Mouse (Mus musculus) stomach, postnatal 0 days (tissue): ENCODE results near the gene Ufsp2. TPM values are rescaled to one million over a fixed set of nuclear protein-coding genes. Genes with fewer than 3 reads are reported as not detected.

Source experiments
- ATAC-seq: fragments of 200-750 bp; cut with Nextera tagmentation; 2 replicates; pipeline ENCODE4 v1.8.0; 2017; ENCODE audit not compliant: low FRiP score, low TSS enrichment
- DNase-seq: peaks from one replicate; pipeline ENCODE4 v3.0.0-alpha.2; 2016; ENCODE audit warnings: low spot score
- H3K27ac ChIP-seq: fragments of 300-500 bp; sonication (generic); replicated peaks from 2 replicates; pipeline ENCODE4 v1.5.1; 2014; ENCODE audit warnings: mild to moderate bottlenecking, control low read depth
- H3K27me3 ChIP-seq: fragments of 300-500 bp; sonication (generic); 2 replicates; pipeline ENCODE4 v1.6.1; 2014; ENCODE audit warnings: low read length; ENCODE audit not compliant: control insufficient read depth, insufficient read depth
- H3K36me3 ChIP-seq: fragments of 300-500 bp; sonication (generic); 2 replicates; pipeline ENCODE4 v1.6.1; 2014; ENCODE audit warnings: low read length, mixed read lengths; ENCODE audit not compliant: control insufficient read depth, insufficient read depth
- H3K4me1 ChIP-seq: fragments of 300-500 bp; sonication (generic); replicated peaks from 2 replicates; pipeline ENCODE4 v1.6.1; 2014; ENCODE audit warnings: antibody characterized with exemption; ENCODE audit not compliant: control insufficient read depth, insufficient read depth
- H3K4me2 ChIP-seq: fragments of 300-500 bp; sonication (generic); replicated peaks from 2 replicates; pipeline ENCODE4 v1.6.1; 2014; ENCODE audit warnings: low read depth, mild to moderate bottlenecking, control low read depth, moderate library complexity
- H3K4me3 ChIP-seq: fragments of 300-500 bp; sonication (generic); 2 replicates; pipeline ENCODE4 v1.5.1; 2014; ENCODE audit warnings: low read depth, low read length, control low read depth
- H3K9ac ChIP-seq: fragments of 300-500 bp; sonication (generic); 2 replicates; pipeline ENCODE4 v1.6.1; 2014; ENCODE audit warnings: mild to moderate bottlenecking, low read length, control low read depth, mixed read lengths
- H3K9me3 ChIP-seq: fragments of 300-500 bp; sonication (generic); 2 replicates; pipeline ENCODE4 v1.6.1; 2016; ENCODE audit warnings: low read length; ENCODE audit not compliant: control insufficient read depth
- CTCF ChIP-seq: IDR thresholded peaks from 2 replicates; pipeline ENCODE4 v1.5.1; 2016; ENCODE audit warnings: antibody characterized with exemption, low read depth, mild to moderate bottlenecking, moderate library complexity
- EP300 ChIP-seq: optimal IDR thresholded peaks from 2 replicates; pipeline ENCODE3; 2016; ENCODE audit warnings: antibody characterized with exemption
- WGBS: fragments of 180-500 bp; shearing (Covaris S2); extraction: QIAGEN DNeasy Blood & Tissue Kit; methylation state at CpG from one replicate; pipeline ENCODE4 v1.1.7; 2014; 5-methylcytosine and 5-hydroxymethylcytosine counted together
- polyA plus RNA-seq: library from polyadenylated mRNA; unstranded; fragments of >200 nt; fragmentation: Nextera tagmentation; extraction: Ambion mirVana; gene quantifications from 2 replicates; pipeline ENCODE4 v1.2.1, GENCODE M21; 2015

The Ufsp2 gene
- polyA plus RNA-seq, 1 experiment from 2014 or later: 73.8 TPM

DNA sequence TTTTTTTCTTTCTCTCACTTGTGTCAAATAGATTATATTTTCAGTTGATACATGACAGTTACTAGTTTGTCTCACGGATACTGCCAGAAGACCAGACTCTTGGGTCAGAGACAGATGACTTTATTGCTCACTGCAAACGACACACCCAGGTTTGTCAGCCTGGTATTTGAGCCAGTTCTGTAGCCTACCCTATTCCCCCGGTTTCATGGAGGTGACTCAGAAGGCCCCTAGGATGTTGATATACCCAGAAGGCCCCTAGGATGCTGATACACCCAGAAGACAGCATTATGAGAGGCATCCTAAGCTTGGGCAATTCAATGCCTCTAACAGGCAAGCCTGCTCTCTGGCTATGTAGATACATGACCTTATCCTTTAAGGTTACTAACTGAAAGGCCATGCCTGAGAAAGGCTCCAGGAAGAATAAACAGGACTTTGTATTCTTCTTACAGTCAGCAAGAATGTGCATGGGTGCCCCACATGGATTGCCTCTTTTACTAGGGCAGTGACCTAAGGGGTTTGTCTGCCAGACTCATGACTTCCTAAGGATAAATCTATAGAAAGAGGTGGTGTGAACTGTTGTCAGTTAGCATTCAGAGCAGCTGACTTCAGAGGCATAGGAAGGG lies 31.8 kb downstream of the Ufsp2 start:
- TF ChIP-seq CTCF (no peak), EP300 (no peak)
- Histone ChIP-seq H3K4me3 (no peak overlapping the region), H3K9ac (no peak overlapping the region), H3K9me3 (no peaks in the 10 kb centered on the region), H3K27me3 (no peaks in the 10 kb centered on the region), H3K4me2 (no peak overlapping the region), H3K27ac (no peak overlapping the region), H3K4me1 (no peaks in the 10 kb centered on the region), H3K36me3 (no peaks in the 10 kb centered on the region)
- ATAC-seq (peak; percentile 67), DNase-seq (no peak)
- WGBS: 36% methylated on average over 3 of the region's 3 CpGs

DNA sequence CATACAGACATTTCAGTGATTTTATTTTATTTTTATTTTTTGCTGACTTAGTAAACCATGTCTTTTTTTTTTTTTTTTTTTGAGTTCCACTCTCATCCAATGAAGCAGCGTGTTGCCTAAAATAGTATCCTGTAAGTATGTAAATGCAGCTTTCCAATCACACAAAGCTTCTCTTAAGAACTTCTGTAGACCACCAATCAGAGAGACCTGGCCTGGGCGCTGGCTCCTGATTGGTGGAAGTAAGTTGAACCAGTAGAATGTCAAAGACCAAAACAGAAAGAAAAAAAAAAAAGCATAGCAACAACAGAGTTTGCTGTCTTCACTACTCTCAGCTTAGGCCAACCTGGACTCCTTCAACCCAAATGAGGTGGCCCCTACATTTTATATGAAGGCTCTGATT lies 35.0 kb downstream of the Ufsp2 start:
- ATAC-seq: no peak
- H3K4me3 ChIP-seq: no peak overlapping the region; the same call in 1 of the 2 replicates

DNA sequence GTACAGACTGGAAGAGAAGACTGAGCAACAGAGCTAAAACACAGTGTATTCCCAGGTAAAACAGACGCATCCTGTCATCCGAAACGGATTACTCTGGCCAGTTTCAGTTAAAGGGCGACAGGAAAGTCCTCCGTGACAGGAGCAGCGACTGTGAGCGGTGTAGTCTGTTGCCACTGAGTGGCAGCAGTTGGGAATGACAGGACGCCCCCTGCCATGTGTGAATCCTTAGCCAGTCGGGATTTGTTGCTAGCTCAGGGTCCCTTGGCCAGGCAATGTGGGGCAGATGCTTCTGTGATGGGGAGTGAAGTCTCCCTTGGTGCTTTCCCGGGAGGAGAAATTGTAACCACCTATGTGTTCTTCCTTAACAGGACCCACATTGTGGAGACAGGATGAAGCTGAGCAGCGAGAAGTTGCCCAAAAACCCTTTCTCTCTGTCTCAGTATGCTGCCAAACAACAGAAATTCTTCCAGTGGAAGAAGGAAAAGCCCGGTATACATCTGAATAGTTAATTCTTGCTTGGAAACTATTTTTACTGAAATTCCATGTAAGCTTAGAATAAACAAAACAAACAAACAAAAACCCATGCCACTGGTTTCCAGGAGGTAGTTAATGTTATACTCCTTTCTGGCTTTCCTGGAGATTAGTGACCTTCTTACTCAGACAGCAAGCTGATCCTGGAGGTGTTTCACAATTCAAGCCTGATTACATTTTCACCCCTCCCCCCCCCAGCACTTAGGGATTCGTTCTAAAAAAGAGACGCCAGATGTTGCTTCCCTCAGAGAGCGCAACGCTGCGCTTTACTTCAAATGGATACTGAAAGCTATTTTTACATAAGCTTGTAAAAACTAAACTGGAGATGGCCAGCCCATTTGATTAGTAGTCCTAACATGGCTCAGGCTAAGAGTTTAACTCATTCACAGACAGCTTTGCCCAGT lies 35.7 kb downstream of the Ufsp2 start:
- WGBS: 12% methylated on average over 17 of the region's 17 CpGs
- Histone ChIP-seq H3K27me3 (no peaks in the 10 kb centered on the region), H3K27ac (no peak overlapping the region), H3K9me3 (no peaks in the 10 kb centered on the region), H3K36me3 (no peaks in the 10 kb centered on the region), H3K4me2 (peak overlapping the region; percentile 29), H3K9ac (peak overlapping the region; percentile 41; the same call in 1 of the 2 replicates), H3K4me3 (no peak overlapping the region; the same call in 1 of the 2 replicates), H3K4me1 (no peaks in the 10 kb centered on the region)
- peak; percentile 29 for DNase-seq
- peak; percentile 32; the same call in 1 of the 2 replicates for ATAC-seq
- TF ChIP-seq CTCF (peak; percentile 55), EP300 (no peak)

More for the DNA sequence above, 35.0 kb downstream of the Ufsp2 start:
- no peaks in the 10 kb centered on the region for H3K36me3 ChIP-seq
- no peaks in the 10 kb centered on the region for H3K4me1 ChIP-seq
- H3K27me3 ChIP-seq: no peaks in the 10 kb centered on the region
- 73% methylated on average over 2 of the region's 2 CpGs for WGBS
- no peak for DNase-seq
- no peak overlapping the region for H3K27ac ChIP-seq
- peak overlapping the region; percentile 29 for H3K4me2 ChIP-seq
- no peak overlapping the region for H3K9ac ChIP-seq
- H3K9me3 ChIP-seq: no peaks in the 10 kb centered on the region
- TF ChIP-seq CTCF (no peak), EP300 (no peak)

DNA sequence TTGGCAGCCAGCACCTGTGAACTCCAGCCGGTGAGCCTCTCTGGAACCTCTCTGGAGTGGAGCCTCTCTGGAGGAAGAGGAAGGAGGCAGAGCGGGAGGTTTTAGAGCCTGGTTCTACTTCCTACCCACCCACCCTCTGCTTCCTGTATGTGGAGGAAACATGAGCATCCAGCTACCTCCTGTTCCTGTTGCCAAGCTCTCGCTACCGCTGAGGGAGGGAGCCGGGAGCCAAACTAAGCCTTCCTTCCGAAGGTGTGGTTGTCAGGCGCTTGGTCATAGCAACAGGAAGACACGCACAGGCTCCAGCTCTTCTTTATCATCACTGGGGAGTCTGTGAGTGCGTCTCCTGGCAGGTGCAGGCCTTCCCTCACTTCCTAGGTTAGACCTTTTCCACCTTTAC lies 46.9 kb downstream of the Ufsp2 start:
- no peaks in the 10 kb centered on the region for H3K27me3 ChIP-seq
- H3K4me2 ChIP-seq: no peak overlapping the region
- DNase-seq (no peak), ATAC-seq (no peak)
- H3K4me1 ChIP-seq: no peaks in the 10 kb centered on the region
- no peak overlapping the region for H3K9ac ChIP-seq
- WGBS: 77% methylated on average over 9 of the region's 9 CpGs
- TF ChIP-seq EP300 (no peak), CTCF (no peak)
- no peaks in the 10 kb centered on the region for H3K36me3 ChIP-seq
- H3K27ac ChIP-seq: no peak overlapping the region
- H3K9me3 ChIP-seq: no peaks in the 10 kb centered on the region
- H3K4me3 ChIP-seq: no peak overlapping the region

DNA sequence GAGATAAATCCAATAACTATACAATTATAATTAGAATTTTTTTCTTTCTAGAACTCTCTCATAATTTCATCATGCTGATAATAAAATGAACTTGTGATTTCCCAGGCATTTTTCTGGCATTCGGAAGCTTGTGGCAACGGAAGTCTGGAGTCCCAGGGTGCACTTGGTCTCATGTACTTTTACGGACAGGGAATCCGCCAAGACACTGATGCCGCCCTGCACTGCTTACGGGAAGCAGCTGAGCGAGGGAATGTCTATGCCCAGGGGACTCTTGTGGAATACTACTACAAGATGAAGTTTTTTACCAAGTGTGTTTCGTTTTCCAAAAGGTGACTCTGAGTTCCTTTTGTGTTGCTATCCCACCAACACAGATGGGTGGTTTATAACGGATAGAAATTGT lies 47.4 kb downstream of the Ufsp2 start:
- no peaks in the 10 kb centered on the region for H3K9me3 ChIP-seq
- TF ChIP-seq EP300 (no peak), CTCF (no peak)

DNA sequence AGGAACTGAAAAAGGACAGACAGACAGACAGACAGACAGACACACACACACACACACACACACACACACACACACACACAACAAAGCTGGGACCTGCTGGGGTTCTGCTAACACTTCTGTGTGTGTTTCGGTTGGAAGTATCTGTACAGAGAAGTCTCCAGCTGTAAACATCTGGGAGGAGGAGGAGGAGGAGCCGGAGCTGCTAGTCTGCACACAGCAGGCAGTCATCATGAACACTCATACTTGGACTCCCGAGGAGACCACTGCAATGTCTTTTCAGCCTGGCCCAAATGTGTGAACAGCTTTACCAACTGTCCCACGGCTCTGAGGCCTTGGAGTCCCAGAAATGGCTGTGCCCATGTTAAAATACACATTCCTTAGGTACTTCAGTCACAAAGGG lies 49.1 kb downstream of the Ufsp2 start:
- DNase-seq: no peak
- TF ChIP-seq EP300 (no peak), CTCF (no peak)
- no peak overlapping the region for H3K4me2 ChIP-seq
- H3K9ac ChIP-seq: no peak overlapping the region
- H3K36me3 ChIP-seq: no peaks in the 10 kb centered on the region
- H3K27me3 ChIP-seq: no peaks in the 10 kb centered on the region
- H3K4me1 ChIP-seq: no peaks in the 10 kb centered on the region
- no peak overlapping the region for H3K27ac ChIP-seq
- peak; percentile 29; the same call in 1 of the 2 replicates for ATAC-seq
- no peaks in the 10 kb centered on the region for H3K9me3 ChIP-seq
- no peak overlapping the region for H3K4me3 ChIP-seq
- WGBS: 35% methylated on average over 4 of the region's 4 CpGs

More for the DNA sequence above, 47.4 kb downstream of the Ufsp2 start:
- ATAC-seq (no peak), DNase-seq (no peak)
- no peaks in the 10 kb centered on the region for H3K4me1 ChIP-seq
- WGBS: 92% methylated on average over 9 of the region's 9 CpGs
- H3K4me3 ChIP-seq: no peak overlapping the region
- no peaks in the 10 kb centered on the region for H3K27me3 ChIP-seq
- no peaks in the 10 kb centered on the region for H3K36me3 ChIP-seq
- no peak overlapping the region for H3K9ac ChIP-seq
- no peak overlapping the region for H3K27ac ChIP-seq
- no peak overlapping the region for H3K4me2 ChIP-seq
